Mouse (Mus musculus) heart, postnatal 0 days (tissue): ENCODE measurements at regions not wholly inside any gene's neighbourhood (a gene's known extent, or its start where the extent isn't known, plus 50 kb on each side); places are given as distances from the start of the nearest gene placed in this dataset.

ENCODE experiments used
- ATAC-seq: fragments of 200-750 bp; cut with Nextera tagmentation; 2 replicates; pipeline ENCODE4 v1.8.0; 2017; ENCODE audit warnings: low read depth, moderate number of reproducible peaks, moderate library complexity; ENCODE audit not compliant: insufficient read depth
- DNase-seq: peaks from one replicate; pipeline ENCODE4 v3.0.0-alpha.2; 2016; ENCODE audit warnings: low spot score
- H3K27ac ChIP-seq: fragments of 300-500 bp; sonication (generic); 2 replicates; pipeline ENCODE4 v1.5.1; 2014; ENCODE audit warnings: low read depth, mild to moderate bottlenecking
- H3K27me3 ChIP-seq: fragments of 300-500 bp; sonication (generic); 2 replicates; pipeline ENCODE4 v1.6.1; 2014; ENCODE audit warnings: low read length, mixed read lengths; ENCODE audit not compliant: control insufficient read depth, insufficient read depth
- H3K36me3 ChIP-seq: fragments of 300-500 bp; sonication (generic); replicated peaks from 2 replicates; pipeline ENCODE4 v1.6.1; 2014; ENCODE audit warnings: low read length, mixed read lengths; ENCODE audit not compliant: control insufficient read depth, insufficient read depth
- H3K4me1 ChIP-seq: fragments of 300-500 bp; sonication (generic); 2 replicates; pipeline ENCODE4 v1.6.1; 2014; ENCODE audit warnings: antibody characterized with exemption; ENCODE audit not compliant: control insufficient read depth, insufficient read depth
- H3K4me2 ChIP-seq: fragments of 300-500 bp; sonication (generic); 2 replicates; pipeline ENCODE4 v1.6.1; 2014; ENCODE audit warnings: low read depth, mild to moderate bottlenecking, low read length, moderate library complexity
- H3K4me3 ChIP-seq: fragments of 300-500 bp; sonication (generic); 2 replicates; pipeline ENCODE4 v1.5.1; 2014; ENCODE audit warnings: low read depth, low read length
- H3K9ac ChIP-seq: fragments of 300-500 bp; sonication (generic); replicated peaks from 2 replicates; pipeline ENCODE4 v1.6.1; 2014; ENCODE audit warnings: low read depth, low read length, mixed read lengths
- H3K9me3 ChIP-seq: fragments of 300-500 bp; sonication (generic); replicated peaks from 2 replicates; pipeline ENCODE4 v1.6.1; 2016; ENCODE audit warnings: low read length; ENCODE audit not compliant: control insufficient read depth
- CTCF ChIP-seq: IDR thresholded peaks from 2 replicates; pipeline ENCODE4 v1.5.1; 2016; ENCODE audit warnings: antibody characterized with exemption, control low read depth, low read depth
- EP300 ChIP-seq: IDR thresholded peaks from 2 replicates; pipeline ENCODE4 v1.6.1; 2016; ENCODE audit warnings: antibody characterized with exemption, low read depth
- WGBS: fragments of 180-500 bp; shearing (Covaris S2); extraction: QIAGEN DNeasy Blood & Tissue Kit; methylation state at CpG from one replicate; pipeline ENCODE4 v1.1.7; 2014; 5-methylcytosine and 5-hydroxymethylcytosine counted together

- DNase-seq (peak; percentile 20), ATAC-seq (no peak; the same call in 1 of the 2 replicates)
- WGBS, result 6% methylated on average over 5 of the region's 5 CpGs
- no peaks in the 10 kb centered on the region for H3K36me3 ChIP-seq
- H3K4me2 ChIP-seq, result no peak overlapping the region
- H3K9me3 ChIP-seq, result no peaks in the 10 kb centered on the region
- H3K4me1 ChIP-seq, result no peaks in the 10 kb centered on the region
- H3K4me3 ChIP-seq, result no peak overlapping the region
- no peak for TF ChIP-seq EP300
- peak; percentile 43 for TF ChIP-seq CTCF
- no peak overlapping the region for H3K9ac ChIP-seq
- no peak overlapping the region for H3K27ac ChIP-seq
- H3K27me3 ChIP-seq, result no peaks in the 10 kb centered on the region
Measured at GRCm38 (mm10) chr2:56025059-56025458, 589.3 kb downstream of the Kcnj3 start.

- WGBS, result 64% methylated on average over 2 of the region's 2 CpGs
- Histone ChIP-seq H3K27me3 (no peaks in the 10 kb centered on the region), H3K4me2 (no peak overlapping the region), H3K36me3 (no peaks in the 10 kb centered on the region), H3K27ac (no peak overlapping the region), H3K4me1 (no peaks in the 10 kb centered on the region), H3K9me3 (no peaks in the 10 kb centered on the region), H3K9ac (no peak overlapping the region), H3K4me3 (no peak overlapping the region)
- TF ChIP-seq EP300 (no peak), CTCF (no peak)
- no peak for DNase-seq
- ATAC-seq, result no peak
Measured at GRCm38 (mm10) chr2:56028958-56029357, 593.2 kb downstream of the Kcnj3 start.
